Mouse (Mus musculus): Measurements from ENCODE around the gene Olfr1263.

Gene Olfr1263

GRCm38 (mm10) chr2:90011831-90012230 lies at the start of gene Olfr1263:
Gene Olfr1263, plus strand, starts transcription at chr2:90012131.
- DNase-seq (ENCODE audit: low read depth, low spot score), result no peak

- DNase-seq (ENCODE audit: low read depth, low spot score), result no peak
Measured at GRCm38 (mm10) chr2:89974184-89974583, 37.7 kb upstream of the Olfr1263 start, which contains the start of gene Olfr1260. Gene Olfr1260, plus strand, starts transcription at chr2:89974340.

DNA sequence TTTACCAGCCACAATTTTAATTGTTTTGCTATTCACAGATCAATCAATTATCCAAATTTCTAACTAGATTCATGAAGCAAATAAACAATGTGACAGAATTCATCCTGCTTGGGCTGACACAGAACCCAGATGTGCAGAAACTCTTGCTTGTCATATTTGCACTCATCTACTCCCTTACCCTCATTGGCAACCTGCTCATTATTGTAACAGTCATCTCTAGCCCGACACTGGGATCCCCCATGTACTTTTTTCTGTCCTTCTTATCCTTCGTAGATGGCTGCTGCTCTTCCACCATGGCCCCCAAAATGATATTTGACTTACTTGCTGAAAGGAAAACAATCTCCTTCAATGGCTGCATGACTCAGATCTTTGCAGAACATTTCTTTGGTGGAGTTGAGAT lies 34.2 kb upstream of the Olfr1263 start:
- DNase-seq (ENCODE audit: low read depth, low spot score), result no peak

- no peak for DNase-seq (ENCODE audit: low read depth, low spot score)
Measured at GRCm38 (mm10) chr2:89990921-89991320, 21.0 kb upstream of the Olfr1263 start, which contains the start of gene Olfr1261. Gene Olfr1261, plus strand, starts transcription at chr2:89991221.

DNA sequence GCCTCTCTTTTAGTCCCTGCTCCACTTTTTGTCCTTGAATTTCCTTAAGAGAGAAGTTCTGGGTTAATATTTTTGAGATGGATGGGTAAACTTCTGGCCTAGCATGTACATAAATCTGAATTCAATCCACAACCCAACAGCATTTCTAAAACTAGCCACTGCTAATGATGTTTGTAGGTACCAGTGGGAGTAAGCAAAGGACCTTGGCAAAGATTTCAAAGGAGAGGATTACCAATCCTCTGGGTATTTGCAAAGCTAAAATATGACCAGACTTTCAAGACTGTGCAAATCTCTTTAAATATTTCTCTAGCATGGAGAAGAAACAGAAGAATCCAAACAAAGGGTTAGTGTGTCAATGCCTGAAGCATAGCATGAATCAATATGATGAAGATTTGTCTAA lies 12.1 kb upstream of the Olfr1263 start, which contains the start of gene Olfr1262:
Gene Olfr1262, plus strand, starts transcription at position 301 of the 400 bp plus-strand sequence.
- no peak for DNase-seq (ENCODE audit: low read depth, low spot score)

DNA sequence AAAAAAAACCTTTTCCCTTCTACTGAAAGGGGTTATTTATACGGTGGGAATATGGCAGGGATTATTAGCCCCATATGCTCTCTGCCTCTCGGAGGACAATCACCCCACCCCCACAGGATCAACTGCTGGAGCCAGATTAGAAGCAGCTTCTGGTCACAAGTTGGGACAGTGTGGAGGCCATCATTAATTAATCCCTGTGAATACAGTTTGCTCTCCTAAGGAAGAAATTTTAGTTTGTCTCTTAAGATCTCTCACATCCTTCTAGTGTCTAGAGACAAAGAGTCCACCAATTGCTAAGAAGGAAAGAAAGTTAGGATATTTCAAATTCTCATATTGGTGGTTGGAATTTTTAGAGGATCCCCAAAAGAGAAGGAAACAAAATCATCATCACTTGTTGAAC lies 13.5 kb downstream of the Olfr1263 start, which contains the start of gene Olfr1264:
Gene Olfr1264, minus strand, starts transcription at position 101 of the 400 bp plus-strand sequence.
- no peak for DNase-seq (ENCODE audit: low read depth, low spot score)

GRCm38 (mm10) chr2:90035037-90035436 lies 23.1 kb downstream of the Olfr1263 start, which contains the start of gene Olfr1265:
Gene Olfr1265, plus strand, starts transcription at chr2:90035337.
- DNase-seq (ENCODE audit: low read depth, low spot score), result no peak

GRCm38 (mm10) chr2:90063494-90063893 lies 51.6 kb downstream of the Olfr1263 start, which contains the start of gene Olfr140:
Gene Olfr140, minus strand, starts transcription at chr2:90063594.
- no peak for DNase-seq (ENCODE audit: low read depth, low spot score)

Data from A20 (cell line).